Mouse (Mus musculus) cerebellum, adult 11-12 months (tissue): ENCODE measurements around the gene Wdr12.
"Not testable (repeated sequence)": the region's sequence is repeated elsewhere in the genome, so short reads cannot be mapped to it uniquely, and the experiment has no call there.

ENCODE experiments used
- DNase-seq: peaks from one replicate; pipeline ENCODE4 v3.0.0; 2022

The Wdr12 gene

DNA sequence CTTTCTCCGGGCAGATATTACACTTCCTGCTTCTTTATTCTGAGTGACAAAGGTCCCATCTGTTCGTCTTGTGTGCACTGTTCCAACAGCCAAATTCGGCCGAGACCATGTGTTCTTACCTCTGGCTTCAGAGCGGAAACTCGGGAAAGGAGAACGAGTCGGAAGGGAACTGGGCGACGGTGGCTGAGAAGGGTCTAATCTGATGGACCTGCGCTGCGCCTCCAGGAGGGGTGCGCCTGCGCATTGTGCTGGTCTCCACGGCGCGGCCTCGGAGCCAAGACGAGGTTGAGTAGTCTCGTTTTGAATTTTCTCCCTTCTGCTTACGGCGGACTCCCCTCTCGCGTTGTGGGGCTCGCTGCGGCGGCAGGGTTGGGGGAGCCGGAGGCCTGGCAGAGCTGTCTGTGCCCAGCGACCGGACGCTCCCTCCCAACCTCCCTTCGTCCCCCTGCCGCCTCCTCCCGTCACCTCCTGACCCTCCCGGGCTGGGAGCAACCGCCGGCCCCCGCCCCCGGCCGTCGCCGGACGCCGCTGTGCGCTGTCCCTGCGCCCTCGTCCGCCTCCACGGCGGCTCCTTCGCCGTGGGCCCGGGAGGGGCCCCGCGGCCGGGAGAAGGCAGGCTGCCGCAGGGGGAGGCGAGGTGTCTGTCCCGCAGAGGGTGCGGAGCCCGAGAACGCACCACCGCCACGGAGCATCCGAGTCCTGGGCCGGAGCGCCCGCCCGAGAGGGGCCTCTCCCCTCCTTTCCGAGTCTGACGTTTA is at the start of gene Wdr12, which contains the start of gene Carf:
Gene Wdr12, minus strand, starts transcription at position 622 of the 758 bp plus-strand sequence.
Gene Carf, plus strand, starts transcription at position 224 of the 758 bp plus-strand sequence.
- peak; percentile 96 for DNase-seq

GRCm38 (mm10) chr1:60137346-60137745 is 38.9 kb upstream of the Wdr12 start:
- no peak for DNase-seq

- no peak for DNase-seq
These were observed 19.4 kb upstream of the Wdr12 start for GRCm38 (mm10) chr1:60117721-60118455.

DNA sequence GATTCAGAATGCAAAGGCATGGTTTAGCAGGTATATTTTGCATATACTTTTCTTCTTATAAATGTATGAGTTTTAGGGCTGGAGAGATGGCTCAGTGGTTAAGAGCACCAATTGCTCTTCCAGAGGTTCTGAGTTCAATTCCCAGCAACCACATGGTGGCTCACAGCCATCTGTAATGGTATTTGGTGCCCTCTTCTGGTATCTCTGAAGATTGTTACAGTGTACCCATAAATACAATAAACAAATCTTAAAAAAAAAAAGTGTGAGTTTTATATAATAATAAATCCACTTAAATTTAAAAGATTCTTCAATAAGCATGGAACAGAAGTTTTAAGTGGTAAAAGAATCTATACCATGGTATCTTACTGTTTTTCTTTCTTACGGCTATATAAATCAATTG is 6.1 kb upstream of the Wdr12 start:
- no peak for DNase-seq

DNA sequence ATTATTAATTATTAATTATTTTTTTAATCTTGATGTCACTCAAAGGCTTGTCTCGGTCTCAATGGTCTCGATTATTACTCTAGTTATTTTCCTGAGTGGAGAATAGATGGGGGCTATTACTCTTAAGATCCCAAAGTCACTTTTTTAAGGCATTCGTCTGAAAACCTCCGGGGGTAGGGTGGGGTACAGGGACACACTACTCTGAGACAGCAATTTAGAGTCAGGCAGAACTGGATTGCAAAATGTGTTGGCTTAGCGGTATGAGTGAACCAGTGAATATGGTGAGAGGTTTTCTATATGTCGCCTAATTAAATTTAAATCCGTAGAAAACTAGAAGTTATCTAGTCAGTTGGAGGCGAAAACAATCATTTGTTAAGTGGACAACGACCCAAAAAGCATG is 394 bp upstream of the Wdr12 start:
- DNase-seq, result no peak

DNA sequence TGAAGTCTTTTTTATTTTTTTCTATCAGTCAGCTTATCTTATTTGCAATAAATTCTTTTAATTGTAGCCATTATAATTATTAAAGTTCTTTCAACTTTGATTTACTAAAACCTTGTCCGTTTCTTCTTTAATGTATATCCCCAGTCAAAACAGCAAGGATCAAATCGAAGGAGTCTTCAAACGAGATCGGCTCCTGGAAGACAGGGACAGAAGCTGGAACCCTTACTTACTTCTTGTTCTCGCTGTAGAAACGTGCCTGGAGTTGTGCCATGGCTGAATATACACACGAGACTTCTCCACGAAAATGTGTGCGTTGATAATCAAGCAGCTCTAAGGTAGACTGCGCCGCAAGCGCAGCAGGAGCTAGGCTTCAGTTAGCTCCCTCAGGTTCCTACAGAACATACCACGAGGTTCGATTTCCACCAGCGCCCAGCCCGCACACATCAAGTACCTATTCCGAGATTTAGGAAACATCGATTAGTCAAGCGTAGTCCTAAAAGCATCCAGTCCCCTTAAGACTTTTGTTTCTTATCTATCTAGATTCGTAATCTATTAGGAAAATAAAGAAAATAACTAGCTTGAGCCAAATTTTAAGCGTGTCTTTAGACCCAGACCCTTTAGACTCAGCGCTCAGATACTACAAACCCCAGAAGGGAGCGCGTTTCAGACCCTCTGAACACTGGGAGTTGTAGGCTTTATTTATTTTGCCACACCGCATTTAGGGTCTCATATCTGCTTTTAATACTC is 995 bp downstream of the Wdr12 start:
- DNase-seq, result peak; percentile 75

- peak; percentile 21 for DNase-seq
These were observed 1.7 kb downstream of the Wdr12 start for GRCm38 (mm10) chr1:60096572-60097276.

DNA sequence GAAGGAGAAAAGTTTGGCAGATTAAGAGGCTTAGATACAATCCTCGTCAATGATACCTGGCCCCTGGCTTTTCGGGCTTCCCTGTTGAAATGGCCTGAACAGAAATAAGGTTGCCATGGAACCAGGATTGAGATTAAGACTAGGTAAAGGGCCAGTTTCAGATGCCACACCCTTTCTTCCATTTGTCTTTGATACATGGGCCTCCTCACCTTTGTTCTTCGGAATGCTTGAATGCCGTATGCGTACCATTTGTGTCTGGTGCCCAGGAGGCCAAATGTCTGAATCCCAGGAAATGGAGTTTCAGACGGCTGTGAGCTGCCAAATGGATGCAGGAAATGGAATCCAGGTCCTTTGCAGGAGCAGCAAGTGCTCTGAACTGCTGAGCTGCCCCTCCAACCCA is 22.0 kb downstream of the Wdr12 start:
- DNase-seq, result no peak

DNA sequence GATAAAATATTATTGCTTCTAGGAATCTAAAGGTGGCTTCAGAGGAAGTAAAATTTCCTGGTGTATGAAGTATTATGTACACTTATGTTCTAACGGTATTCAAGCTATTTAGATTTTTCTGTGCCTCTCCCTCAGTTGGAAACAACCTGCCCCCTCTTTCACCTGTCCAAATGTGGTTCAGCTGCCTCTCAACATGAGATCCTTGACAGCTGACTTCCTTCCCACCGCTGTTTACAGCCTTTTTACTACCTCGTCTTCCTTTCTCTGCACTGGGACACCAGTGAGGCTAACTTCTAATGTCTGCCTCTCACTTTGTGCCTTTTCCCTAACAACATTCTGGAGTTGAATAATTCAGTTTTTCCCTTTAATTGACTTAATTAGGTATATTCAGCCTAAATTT is 22.9 kb downstream of the Wdr12 start:
- no peak for DNase-seq

DNA sequence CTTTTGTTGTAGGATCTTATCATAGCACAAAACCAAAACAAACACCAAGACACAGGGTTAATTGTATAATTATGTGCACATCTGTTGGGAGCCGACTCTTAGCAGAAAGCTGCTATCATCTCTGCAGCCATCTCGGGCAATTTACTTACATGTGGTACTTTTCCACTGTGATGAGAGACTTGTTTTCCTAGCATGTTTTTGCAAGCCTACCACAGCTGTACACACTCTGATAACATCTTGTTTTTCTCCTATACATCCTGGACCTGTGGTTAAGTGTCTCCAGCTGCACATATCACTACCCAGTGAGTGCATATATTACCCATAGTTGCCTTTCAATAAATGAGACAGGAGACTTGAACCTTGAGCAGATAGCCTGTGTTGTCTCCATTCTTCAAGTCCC is 23.5 kb downstream of the Wdr12 start:
- DNase-seq, result no peak

DNA sequence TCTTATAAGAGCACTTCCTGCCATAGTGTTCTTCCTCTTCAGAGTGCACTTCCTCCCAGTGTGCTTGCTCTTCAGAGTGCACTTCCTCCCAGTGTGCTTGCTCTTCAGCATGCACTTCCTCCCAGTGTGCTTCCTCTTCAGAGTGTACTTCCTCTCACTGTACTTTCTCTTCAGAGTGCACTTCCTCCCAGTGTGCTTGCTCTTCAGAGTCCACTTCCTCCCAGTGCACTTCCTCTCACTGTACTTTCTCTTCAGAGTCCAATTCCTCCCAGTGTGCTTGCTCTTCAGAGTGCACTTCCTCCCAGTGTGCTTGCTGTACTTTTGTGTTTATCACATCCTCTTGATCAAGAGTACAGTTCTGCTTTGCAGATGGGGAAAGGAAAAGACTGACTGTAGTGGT is 27.7 kb downstream of the Wdr12 start:
- DNase-seq, result not testable (repeated sequence)

DNA sequence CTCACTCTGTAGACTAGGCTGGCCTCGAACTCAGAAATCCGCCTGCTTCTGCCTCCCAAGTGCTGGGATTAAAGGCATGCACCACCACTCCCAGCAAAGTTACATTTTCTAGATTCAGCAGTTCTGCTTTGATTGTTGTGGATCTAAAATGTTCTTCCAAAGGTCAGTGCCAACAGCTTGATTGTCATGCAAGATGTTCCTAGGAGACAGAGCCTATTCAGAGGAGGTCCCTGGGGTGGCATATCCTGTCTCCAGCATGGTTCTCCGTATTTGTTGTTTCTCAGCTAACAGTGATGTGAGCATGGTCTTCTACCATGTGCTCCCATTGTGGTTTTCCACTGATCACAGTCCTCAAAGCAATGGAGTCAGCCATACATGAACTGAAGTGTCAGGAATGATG is 42.1 kb downstream of the Wdr12 start:
- DNase-seq, result no peak

DNA sequence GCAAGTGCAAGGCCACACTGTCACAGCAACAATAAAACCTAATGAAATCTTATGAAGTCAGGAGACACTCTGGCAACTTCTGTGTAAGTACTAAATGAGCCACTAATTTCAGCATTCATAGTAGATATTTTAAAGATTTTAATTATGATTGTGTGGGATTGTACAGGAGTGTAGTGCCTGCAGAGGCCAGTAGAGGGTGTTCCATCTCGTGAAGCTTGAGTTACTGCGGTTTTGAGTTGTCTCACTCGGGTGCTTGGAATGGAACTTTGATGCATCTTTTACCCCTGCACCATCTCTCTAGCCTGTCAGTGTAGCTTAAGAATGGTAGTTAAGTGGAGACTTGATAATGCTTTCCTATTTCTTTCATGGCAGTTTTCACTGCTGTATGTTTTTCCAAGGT is 43.8 kb downstream of the Wdr12 start:
- DNase-seq, result no peak

DNA sequence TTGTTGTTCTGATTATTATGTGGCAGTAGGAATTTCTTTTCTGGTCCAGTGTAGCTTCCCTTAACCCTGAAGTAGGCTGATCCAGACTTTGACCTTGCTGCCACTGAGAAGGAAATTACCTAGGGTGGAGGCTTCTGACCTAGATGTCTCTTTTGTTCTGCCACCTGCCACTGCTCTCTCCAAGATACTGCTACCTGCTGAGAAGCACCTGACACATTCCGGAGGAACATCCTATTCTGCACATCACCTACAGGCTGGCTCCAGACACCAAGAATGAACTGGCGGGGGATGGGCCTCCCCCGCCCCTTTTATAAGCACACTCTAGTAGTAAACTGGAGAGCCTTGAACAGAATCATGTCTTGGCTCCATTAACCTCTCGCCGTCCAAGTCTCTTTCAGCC is 51.0 kb downstream of the Wdr12 start:
- not testable (repeated sequence) for DNase-seq

DNA sequence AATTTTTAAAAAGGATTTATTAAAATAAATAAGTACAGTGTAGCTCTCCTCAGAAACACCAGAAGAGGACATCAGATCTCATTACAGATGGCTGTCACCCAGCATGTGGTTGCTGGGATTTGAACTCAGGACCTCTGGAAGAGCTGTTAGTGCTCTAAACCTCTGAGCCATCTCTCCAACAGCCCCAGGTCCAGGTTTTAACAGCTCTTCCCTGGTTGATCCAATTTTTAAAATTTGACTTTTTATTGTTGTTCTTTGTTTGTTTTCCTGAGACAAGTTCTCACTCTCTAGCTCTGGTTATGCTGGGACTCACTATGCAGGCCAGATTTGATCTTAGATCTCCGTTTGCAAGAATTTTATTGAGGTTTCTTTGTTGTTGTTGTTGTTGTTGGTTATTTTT is 53.9 kb downstream of the Wdr12 start:
- no peak for DNase-seq

DNA sequence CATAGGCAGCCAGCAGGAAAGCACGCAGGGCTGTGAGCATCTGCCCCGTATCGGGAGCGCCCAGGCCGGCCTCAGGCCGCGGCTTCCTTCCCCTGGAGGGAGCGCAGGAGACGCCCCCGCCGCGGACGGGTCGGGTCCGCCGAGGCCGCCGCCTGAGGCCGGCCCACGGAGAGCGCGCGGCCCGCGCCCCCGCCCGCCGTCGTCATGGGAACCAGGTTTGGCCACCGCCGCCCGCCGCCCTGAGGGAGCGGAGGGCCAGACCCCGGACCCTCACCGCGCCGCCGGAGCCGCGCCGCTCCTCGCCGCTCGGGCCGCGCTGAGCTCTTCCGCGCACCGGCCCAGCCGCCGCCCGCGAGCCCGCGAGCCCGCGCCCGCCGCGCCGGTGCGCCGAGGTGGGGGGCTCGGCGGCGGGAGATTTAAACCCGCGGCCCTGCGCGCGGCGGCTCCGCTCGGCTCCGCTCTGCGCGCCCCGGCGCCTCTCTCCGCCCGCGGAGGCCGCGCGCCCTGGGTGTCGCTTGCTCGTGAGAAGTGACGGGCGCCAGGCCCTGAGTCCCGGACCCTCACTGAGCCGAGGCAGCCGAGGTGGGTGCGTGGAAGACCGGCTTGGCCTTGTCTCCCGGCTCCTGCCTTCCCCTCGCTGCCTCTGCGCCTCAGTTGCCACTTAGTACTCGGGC is 55.5 kb downstream of the Wdr12 start, which contains the start of gene Ica1l:
Gene Ica1l, minus strand, starts transcription at position 389 of the 674 bp plus-strand sequence.
- peak; percentile 63 for DNase-seq

DNA sequence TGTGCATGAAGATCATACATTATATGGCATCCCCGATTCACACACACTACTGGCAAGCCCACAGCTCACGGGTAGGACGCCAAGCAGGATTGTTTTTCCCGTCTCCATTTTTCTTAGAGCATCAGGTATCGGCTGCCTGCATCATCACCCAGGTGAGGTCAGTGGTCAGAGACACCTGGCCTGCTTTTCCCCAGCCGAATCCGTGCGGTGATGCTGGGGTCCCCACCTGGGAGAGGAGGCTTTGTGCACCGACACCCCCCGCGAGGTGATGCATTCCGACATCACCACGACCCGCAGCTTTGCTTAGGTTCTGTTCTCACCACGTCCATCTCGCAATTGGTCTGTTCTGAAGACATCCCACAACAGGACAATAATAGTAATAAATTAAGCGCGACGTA is 56.0 kb downstream of the Wdr12 start:
- peak; percentile 45 for DNase-seq

DNA sequence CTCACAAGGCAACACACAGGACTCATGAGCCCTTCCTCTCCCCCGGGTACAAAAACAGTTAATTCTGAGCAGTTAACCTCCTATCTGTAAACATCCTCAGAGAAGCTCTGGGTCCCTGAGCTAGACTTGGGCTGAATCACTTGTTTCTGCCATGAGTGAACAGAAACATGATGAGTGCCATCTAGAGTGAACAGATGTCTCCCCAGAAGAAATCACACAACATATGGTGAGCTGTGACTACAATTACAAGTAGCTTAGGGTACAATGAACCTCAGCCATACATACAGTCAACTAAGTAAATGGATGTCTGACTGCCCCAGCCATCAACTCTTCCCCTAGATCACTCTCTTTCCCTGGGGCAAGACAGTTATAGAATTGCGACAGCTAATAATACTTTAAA is 63.4 kb downstream of the Wdr12 start:
- DNase-seq, result no peak
